Mouse (Mus musculus) embryonic stem cell, embryonic (primary cell): ENCODE data around the gene Rab10.

Source experiments
- CTCF ChIA-PET, 4 experiments: fragments of 300-600 bp in 2 of 4; fragments of 350-600 bp in 2 of 4; sonication (Branson Sonifier 250); formaldehyde crosslinking; loops; one replicate each; lab custom pipeline; 2022; ENCODE audit warnings: inconsistent platforms in 2 of 4; lab: Charles Lee
- POLR2A ChIA-PET, 4 experiments: fragments of 300-600 bp in 2 of 4; fragments of 350-600 bp in 2 of 4; sonication (Branson Sonifier 250); formaldehyde crosslinking; loops; one replicate each; lab custom pipeline; 2022; ENCODE audit warnings: antibody characterized with exemption in 4 of 4, inconsistent platforms in 1 of 4; lab: Charles Lee

Rab10 gene

DNA sequence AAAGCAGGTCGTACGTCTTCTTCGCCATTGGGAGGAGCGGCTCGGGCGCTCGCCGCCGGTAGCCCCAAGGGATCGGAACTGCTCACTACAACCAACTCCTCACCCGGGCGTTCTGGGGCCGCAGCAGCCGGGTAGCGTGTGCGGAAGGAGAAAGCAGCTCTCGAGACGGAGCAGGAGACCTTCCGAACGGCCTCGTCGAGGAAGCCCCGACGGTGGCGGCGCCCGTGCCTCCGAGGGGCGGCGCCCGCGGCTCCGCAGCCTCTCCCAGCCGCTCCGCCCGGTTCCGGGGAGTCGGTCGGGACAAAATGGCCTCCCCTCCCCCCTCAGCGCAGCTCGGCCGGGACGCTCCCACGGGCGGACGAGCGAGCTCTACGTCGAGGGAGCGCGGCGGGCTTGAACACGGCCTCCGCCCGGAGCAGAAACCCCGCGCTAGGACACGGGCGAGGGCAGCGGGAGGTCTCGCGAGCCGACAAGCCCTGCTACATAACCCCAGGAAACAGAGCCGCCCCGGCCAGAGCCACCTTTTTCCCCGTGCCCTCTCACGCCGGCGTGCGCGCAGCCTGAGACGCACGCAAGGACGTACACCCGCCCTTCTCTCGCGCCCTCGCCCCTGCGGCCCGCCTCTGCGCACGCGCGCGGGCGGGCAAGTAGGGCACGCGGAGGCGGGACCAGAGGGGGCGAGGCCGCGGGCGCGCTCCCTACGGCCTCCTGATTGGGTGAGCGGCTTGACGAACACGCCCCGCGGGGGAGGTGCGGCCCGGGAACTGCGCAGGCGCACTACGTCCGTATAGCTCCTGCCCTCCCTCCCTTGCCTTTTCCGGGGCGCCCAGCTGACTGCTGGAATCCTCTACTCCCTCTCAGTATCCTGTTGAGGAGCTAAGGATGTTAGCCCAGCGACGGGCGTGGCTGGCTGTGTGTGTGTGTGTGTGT, at the start of gene Rab10:
TSS of gene Rab10 (minus strand) at position 579 of the 930 bp plus-strand sequence.
- CTCF ChIA-PET, result interaction anchor here in 2 of 4 experiments (0.6 to 1.6 kb wide), 3 partner anchors 80 to 1563 kb away, joined by 3 to 8 read pairs (median 5); no protein-coding TSS in a partner anchor
- POLR2A ChIA-PET, result interaction anchor here (0.5 to 2.6 kb wide), 74 partner anchors 9 to 1049 kb away, joined by 3 to 20 read pairs (median 4); partner anchors contain the start of genes Asxl2 (in 2 of the 4), Kif3c (in 2 of the 4), Cenpo (in 1 of the 4) and Ptrhd1 (in 1 of the 4)

DNA sequence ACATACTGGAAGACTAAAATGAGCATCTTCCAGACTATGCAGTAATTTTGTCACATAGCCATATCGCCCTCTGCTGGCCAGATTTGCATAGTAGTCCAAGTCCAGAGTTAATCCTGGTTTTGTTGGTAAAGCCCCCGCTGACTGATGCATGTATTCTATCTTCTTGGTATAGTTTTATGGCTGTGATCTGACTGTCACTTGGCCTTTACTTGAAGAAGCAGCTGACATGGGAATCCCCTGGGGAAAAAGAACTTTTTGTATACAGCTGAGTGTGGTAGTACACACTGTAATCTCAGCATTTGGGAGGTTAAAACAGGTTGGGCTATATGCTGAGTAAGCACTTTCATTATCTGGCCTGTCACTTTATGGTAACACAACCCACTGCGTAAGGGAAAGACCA, 49.5 kb upstream of the Rab10 start:
- CTCF ChIA-PET, result no interaction called here
- POLR2A ChIA-PET, result interaction anchor here in 1 of 4 experiments (0.9 to 1.4 kb wide), 2 partner anchors 30 to 50 kb away, joined by 3 to 4 read pairs; partner anchors contain the start of gene Rab10

DNA sequence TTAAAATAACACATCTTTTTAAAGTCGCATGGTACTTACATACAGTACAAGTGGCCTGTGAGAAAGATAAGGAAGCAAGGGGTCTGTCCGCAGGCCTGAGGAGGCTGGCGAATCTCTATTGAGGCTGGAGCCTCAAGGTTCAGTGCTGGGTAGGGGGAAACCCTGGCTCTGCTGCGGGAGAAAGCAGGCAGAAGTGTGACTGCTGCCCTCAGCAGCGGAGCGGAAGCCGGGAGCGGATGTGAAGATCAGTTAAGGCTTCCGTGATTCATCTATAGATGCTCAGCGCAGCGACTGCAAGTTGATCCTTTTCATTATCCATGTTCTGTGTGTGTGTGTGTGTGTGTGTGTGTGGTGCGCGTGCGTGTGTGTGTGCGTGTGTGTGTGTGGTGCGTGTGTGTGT, 47.1 kb upstream of the Rab10 start:
- POLR2A ChIA-PET, result interaction anchor here in 1 of 4 experiments (0.6 kb wide), 1 partner anchor 47 kb away, joined by 3 read pairs; the partner anchor contains the start of gene Rab10
- CTCF ChIA-PET, result no interaction called here

DNA sequence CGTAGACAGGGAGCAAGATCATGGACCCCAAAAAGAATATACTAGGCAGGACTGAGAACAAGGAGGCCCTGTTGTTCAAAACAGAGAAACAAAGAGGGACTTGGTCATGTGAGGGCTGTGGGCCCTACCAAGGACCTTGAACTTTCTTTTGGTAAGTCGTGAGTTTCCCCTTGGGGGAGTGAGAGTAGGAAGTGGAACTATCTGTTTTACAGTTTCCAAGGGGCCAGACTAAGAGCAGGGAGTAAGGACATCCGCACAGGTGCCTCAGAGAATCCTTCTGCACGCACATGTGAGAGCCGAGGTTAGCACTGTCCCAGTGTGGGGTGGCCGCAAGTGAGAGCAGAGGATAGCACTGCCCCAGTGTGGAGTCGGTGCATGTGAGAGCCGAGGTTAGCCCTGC, 45.3 kb upstream of the Rab10 start:
- CTCF ChIA-PET, result no interaction called here
- POLR2A ChIA-PET, result no interaction called here

DNA sequence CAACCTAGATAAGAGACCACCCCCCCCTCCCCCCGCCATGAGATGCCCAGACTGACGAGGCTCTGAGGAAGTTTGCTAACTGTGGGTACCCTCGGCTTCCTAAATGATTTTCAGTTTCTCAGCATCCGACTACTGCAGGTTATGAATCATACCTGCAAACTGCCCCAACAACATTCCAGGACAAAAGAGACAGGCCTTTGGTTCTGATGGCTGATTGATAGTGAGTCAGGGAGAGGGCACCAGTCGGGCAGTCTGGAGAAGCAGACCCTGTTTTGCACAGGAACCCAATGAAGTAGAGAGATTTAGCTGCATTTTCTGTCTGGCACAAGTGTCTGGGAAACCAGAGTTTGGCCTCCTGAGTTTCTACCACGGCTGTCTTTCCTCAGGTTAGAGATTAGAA, 42.4 kb upstream of the Rab10 start:
- ChIA-PET POLR2A (interaction anchor here in 2 of 4 experiments (0.8 to 1.2 kb wide), 3 partner anchors 10 to 39 kb away, joined by 3 read pairs; no protein-coding TSS in a partner anchor), CTCF (no interaction called here)

DNA sequence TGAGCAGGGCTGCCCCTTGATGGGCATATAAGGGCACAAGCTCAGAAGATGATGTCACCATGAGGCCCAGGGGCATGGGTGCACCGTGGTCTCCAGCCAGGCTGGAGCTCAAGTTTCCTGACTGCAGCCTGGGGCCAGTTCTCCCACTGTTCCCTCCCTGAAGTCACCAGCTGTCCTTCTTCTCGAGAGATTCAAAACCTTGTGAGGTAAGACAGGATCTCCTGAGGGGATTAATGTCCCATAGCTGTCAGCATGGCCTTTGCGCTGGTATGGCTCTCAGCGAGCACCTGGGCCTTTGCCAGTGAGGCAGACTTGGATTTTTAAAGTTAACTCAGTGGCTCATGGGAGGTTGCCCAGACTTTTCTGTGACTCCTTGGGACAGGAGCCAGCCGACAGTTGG, 40.4 kb upstream of the Rab10 start:
- POLR2A ChIA-PET, result no interaction called here
- CTCF ChIA-PET, result interaction anchor here in 1 of 4 experiments (1.4 kb wide), 1 partner anchor 41 kb away, joined by 4 read pairs; no protein-coding TSS in a partner anchor

DNA sequence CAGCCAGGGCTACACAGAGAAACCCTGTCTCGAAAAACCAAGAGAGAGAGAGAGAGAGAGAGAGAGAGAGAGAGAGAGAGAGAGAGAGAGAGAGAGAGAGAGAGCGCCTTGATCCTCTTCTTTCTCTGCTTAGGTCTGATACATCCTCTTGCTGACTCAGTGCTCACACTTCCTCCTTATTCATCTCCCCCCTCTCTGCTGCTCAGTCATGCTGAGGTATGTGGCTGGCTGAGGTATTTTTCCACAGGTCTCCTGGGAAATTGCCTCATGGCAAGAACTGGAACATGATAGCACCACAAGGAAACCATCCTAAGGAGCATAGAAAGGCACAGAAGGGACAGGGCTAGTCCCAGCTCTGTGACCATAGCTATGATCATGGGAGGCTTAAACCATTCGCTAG, 39.6 kb upstream of the Rab10 start:
- ChIA-PET CTCF (no interaction called here), POLR2A (interaction anchor here in 1 of 4 experiments (1.0 kb wide), 1 partner anchor 88 kb away, joined by 3 read pairs; no protein-coding TSS in a partner anchor)

DNA sequence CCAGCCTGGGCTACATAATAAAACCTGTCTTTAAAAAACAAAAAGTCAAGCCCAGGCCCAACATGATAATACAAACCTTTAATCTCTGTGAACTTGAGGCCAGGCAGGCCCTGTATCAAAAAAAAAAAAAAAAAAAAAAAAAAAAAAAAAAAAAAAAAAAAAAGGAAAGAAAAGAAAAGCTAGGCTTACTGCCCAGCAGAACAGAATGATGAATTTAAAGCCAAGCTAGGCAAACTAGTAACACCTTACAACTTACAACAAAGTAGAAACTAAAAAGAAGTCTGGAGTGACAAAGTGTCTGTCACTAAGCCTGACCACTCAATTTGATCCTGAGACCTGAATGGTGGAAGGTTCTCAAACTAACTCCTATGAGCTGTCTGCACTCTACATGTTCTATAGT, 37.9 kb upstream of the Rab10 start:
- CTCF ChIA-PET, result no interaction called here
- POLR2A ChIA-PET, result no interaction called here

DNA sequence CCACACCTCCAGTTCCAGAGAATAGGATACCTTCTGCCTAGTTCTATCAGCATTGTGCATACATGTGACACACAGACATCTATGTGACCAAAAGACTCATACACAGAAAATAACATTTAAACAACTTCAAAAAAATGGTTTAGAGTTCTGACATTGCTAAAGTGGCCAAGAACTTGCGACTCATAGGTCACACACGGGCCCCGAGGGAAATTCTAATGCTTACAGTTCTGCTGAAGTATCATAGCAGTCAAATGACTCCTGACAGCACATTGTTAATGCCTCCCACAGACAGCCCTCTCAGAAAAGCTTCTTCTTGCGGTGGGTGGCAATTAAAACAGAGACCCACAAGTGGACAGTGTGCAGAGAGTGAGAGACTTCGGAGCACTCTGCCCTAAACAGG, 35.3 kb upstream of the Rab10 start:
- ChIA-PET CTCF (no interaction called here), POLR2A (no interaction called here)

DNA sequence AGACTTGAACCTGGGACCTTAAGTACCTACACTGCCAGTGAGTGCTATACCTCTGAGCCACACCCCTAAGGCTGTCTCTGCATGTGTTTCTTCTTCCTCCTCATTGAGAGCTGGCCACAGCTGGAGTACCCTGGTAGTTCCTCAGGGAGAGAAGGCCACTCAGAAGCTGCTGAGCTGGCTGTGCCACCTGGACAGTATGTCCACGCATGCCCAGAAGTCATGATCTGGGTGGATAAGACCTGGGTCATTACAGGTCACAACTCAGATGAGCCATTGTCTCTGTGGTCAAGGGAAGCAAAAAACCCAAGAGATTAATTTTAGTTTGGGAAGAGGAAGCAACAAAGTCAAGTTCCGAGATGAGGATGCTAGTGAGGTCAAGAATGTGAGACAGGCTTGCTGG, 34.4 kb upstream of the Rab10 start:
- POLR2A ChIA-PET, result no interaction called here
- CTCF ChIA-PET, result no interaction called here

DNA sequence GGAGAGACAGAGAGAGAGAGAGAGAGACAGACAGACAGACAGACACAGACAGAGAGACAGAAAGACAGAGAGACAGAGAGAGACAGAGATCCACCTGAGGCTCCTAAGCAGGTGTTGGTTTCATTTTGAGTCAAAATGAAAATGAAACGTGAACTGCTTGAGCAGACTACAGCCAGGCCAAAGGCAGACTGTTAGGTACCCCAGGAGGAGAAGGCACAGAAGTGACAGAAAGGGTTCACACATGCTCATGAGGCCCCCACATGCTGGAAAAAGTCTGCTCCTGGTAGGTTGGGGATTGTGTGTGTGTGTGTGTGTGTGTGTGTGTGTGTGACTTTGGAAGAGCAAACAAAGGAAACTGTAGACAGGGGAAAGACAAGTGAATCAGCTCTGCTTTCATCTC, 29.2 kb upstream of the Rab10 start:
- POLR2A ChIA-PET, result no interaction called here
- CTCF ChIA-PET, result interaction anchor here in 1 of 4 experiments (0.5 kb wide), 1 partner anchor 52 kb away, joined by 3 read pairs; no protein-coding TSS in a partner anchor

DNA sequence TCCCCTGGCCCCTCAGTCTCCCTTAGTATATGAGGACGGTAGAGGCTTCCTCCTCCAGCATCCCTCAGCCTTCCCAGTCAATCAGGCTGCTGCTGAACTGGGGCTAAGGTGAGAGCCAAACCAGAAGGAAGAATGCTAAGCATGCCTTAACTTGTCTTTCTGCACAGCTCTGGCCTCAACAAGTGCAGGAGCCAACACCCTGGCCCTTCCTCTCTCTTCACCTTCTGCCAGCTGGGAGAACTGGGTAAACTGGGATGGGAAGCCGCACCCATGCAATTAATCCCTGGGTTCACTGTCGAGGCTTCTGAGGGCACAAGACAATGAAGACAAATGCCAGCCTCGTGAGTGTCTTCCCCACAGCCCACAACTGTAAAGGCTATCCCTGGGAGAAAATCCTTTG, 19.9 kb upstream of the Rab10 start:
- CTCF ChIA-PET, result no interaction called here
- POLR2A ChIA-PET, result interaction anchor here in 1 of 4 experiments (0.5 to 1.1 kb wide), 3 partner anchors 16 to 919 kb away, joined by 3 to 4 read pairs (median 3); no protein-coding TSS in a partner anchor

DNA sequence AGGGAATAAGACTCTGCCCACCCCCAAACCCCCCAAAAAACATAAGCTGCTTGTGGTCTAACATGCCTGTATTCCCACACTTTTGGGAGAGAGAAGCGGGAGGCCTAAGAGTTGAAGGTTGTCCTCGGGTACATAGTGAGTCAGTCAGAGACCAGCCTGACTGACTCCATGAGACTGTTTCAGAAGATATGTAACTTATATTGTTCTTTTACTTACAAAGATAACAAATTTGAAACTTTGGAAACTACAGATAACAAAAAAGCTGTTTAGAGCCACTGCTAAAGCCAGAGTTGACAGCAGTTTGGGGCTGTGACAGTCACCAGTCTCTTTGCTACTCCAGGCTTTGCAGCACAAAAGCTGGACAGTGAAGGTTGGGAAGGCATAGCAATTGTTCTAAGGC, 15.5 kb upstream of the Rab10 start:
- POLR2A ChIA-PET, result interaction anchor here in 3 of 4 experiments (0.9 to 2.6 kb wide), 4 partner anchors 9 to 26 kb away, joined by 4 to 12 read pairs (median 5); partner anchors contain the start of gene Rab10 (in 2 of the 3)
- CTCF ChIA-PET, result no interaction called here

DNA sequence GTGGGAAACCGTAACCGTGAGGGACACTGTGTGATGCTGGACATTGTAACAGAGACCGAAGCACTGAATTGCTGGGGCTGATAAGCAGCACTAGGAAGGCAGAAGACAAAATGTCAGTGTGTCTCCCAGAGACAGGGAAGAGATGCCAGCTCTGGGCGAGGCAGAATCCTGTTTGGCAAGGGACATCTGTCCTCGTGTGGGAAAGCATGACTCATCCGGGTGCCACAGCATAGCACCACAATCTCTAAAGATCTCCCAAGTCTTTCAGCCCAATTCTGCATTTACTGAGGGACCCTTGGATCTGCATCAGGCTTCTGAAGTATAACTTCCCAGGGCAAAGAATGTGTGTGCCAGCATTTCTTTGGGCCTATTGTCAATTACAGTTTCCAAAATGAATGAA, 13.5 kb upstream of the Rab10 start:
- POLR2A ChIA-PET, result interaction anchor here in 2 of 4 experiments (1.0 to 1.6 kb wide), 2 partner anchors 13 to 14 kb away, joined by 4 read pairs; partner anchors contain the start of gene Rab10 (in 2 of the 2)
- CTCF ChIA-PET, result no interaction called here

DNA sequence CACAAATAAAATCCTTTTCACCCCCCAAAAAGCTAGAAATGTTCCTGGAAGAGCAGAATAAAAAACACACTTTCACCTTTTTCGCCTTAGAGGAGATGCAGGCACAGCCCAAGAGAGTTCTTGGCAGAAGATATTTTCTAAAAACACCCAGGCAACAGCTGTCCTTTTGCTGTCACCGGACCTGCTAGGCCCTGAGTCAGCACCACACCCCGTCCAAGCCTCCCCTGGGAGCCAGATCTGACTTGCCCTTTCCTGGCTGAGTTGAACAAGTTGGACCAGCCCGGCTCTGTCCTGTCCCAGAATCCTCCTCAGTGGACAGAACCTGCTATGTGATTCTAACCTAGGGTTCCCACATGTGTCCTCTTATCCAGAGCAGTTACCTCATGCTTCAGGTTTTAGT, 9.6 kb upstream of the Rab10 start:
- POLR2A ChIA-PET, result interaction anchor here in 2 of 4 experiments (0.6 to 1.4 kb wide), 2 partner anchors 9 to 10 kb away, joined by 3 to 6 read pairs; partner anchors contain the start of gene Rab10 (in 2 of the 2)

DNA sequence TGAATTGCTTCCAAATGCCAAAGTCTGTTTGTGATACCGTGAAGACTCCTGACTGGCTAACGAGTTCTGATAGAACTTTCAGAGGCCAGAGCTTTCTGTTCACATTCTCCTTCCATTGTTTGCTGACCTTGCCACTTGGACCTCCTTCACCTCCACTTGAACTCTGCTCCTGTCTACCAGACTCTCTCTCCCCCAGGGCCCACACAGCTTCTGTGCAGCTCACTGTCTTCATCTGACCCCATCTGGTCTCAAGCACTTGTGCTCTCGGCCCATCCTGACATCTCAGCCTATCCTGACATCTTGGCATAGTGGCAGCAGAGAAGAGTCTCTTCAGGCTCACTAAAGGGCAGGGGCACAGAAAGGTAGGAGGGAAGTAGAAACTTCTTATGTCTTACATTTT, 7.2 kb upstream of the Rab10 start:
- ChIA-PET POLR2A (interaction anchor here in 1 of 4 experiments (0.7 kb wide), 1 partner anchor 25 kb away, joined by 3 read pairs; no protein-coding TSS in a partner anchor), CTCF (interaction anchor here in 1 of 4 experiments (0.6 kb wide), 1 partner anchor 1694 kb away, joined by 3 read pairs; no protein-coding TSS in a partner anchor)

More for the DNA sequence above, 9.6 kb upstream of the Rab10 start:
- CTCF ChIA-PET, result interaction anchor here in 1 of 4 experiments (1.0 kb wide), 1 partner anchor 71 kb away, joined by 3 read pairs; no protein-coding TSS in a partner anchor

DNA sequence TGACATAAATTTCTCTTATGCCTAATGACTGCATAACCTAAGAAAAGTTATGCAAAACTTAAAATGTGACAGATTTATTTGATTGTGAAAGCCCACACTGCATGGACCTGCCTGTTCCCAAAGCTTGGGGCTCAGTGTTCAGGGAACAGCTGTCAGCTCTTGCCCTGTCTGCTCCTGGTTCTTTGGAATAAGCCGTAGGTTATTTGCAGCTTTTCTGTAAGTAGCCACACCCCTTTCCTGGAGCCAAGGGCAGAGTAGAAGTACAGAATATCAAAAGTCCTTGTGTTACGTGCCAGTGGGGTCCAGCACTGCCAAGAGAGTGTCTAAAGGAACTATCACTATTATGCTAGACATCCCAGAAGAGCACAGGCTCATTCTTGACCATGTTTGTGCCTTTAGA, 6.3 kb upstream of the Rab10 start:
- ChIA-PET POLR2A (interaction anchor here in 2 of 4 experiments (0.7 to 1.5 kb wide), 3 partner anchors 9 to 26 kb away, joined by 3 to 5 read pairs (median 4); no protein-coding TSS in a partner anchor), CTCF (no interaction called here)

DNA sequence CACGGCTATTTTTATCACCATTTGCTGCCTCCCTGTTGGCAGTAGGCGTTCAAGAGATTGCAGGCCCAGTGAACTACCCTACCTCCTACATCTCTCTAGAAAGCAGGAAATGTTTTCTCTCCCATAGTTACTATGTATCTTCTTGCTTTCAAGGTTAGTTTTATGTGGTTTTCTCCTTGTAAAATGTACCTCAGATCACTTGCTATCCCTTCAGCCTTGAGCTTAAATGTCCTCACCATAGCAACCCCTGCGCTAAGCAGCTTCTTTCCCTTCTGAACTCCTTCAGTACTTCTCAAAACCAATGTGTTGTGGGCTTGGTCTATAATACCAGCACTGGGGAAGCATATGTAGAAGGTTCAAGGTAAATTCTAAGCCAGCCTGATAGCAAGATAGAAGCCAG, 3.1 kb upstream of the Rab10 start:
- CTCF ChIA-PET, result no interaction called here
- POLR2A ChIA-PET, result interaction anchor here in 1 of 4 experiments (0.9 to 1.0 kb wide), 3 partner anchors 9 to 42 kb away, joined by 3 read pairs; no protein-coding TSS in a partner anchor

DNA sequence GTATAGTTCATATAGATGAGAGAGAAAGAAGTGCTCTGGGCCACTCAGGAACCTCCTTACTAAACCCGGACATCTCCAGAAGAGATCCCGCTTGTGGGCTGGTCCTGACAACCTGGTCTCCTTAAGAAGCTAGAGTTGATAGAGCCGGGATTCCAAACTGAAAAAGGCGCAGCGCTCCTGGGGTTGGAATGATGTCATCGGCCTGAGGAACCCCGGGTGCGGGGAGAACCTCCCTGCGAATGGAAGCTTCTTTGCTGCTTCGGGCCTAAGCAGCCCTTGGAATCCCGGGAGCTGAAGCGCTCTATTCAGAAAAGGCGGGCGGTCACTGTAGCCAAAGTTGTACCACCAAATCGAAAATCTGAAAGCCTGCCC, 538 bp upstream of the Rab10 start:
- CTCF ChIA-PET, result interaction anchor here in 2 of 4 experiments (0.6 to 1.6 kb wide), 2 partner anchors 80 to 171 kb away, joined by 5 to 8 read pairs; no protein-coding TSS in a partner anchor
- POLR2A ChIA-PET, result interaction anchor here (0.5 to 2.6 kb wide), 60 partner anchors 9 to 1048 kb away, joined by 3 to 20 read pairs (median 5); partner anchors contain the start of genes Asxl2 (in 2 of the 4), Kif3c (in 2 of the 4), Cenpo (in 1 of the 4) and Ptrhd1 (in 1 of the 4)
